Mouse (Mus musculus) granulocyte monocyte progenitor cell, adult 5-6 weeks (primary cell): ENCODE measurements around the gene Sarm1. TPM values are rescaled to one million over a fixed set of nuclear protein-coding genes. Genes with fewer than 3 reads are reported as not detected.

Source experiments
- ATAC-seq: replicated peaks from 2 replicates; pipeline ENCODE4 v1.8.0; 2016; ENCODE audit warnings: mild to moderate bottlenecking, moderate TSS enrichment, inconsistent platforms; ENCODE audit not compliant: poor library complexity, severe bottlenecking
- total RNA-seq, 2 experiments: library from RNA; stranded (forward) in 1 of 2; stranded (reverse) in 1 of 2; fragments of 200-712, 200-1000 nt in 1 of 2; fragments of >200 nt in 1 of 2; fragmentation: Nextera tagmentation in 1 of 2; gene quantifications; 2 replicates each; pipeline ENCODE4 v1.2.3; 2014 to 2017

The Sarm1 gene
- total RNA-seq, 2 experiments from 2014 or later = not detected

DNA sequence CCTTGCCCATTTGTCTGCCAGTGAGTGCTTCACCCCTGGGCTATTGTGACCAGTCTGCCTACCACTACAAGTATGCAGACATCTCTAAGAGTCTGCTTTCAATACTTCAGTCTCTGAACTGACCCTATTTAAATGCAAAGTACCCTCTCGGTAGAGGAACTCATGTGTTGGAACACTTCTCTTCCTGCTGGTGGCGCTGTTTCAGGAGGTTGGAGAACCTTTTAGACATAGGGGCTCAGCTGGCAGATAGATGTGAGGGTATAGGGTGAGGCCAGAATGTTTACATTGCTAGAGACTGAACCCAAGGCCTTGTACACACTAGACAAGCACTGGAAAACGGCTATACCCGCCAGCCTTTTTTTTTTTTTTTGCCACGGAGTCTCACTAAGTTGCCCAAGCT, 69.2 kb downstream of the Sarm1 start:
- no peak for ATAC-seq

- ATAC-seq = no peak
Measured at GRCm38 (mm10) chr11:78427655-78428054, 69.9 kb downstream of the Sarm1 start.

- ATAC-seq = no peak
Measured at GRCm38 (mm10) chr11:78425572-78425971, 72.0 kb downstream of the Sarm1 start.

DNA sequence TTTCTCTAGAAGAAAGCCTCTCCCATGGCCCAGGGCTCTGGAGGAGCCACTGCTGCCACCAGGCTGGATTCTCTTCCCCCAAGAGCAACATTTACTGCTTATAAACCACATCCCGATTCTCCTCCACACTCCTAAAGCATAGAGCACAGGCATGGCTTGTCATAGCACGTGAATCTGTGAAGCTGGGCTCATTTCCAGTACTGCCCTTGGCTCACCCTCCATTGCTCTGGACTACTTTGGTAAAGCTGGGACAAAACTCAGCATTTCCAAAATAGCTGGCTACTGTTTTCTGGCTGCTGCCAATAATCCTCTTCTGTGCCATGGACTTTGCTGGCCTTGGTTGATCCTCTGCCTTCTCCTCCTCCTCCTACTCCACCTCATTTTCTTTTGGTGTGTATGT, 73.2 kb downstream of the Sarm1 start:
- ATAC-seq = no peak

Other genes starting within 250 kb of the Sarm1 start
- gene 2610507B11Rik, start 236.0 kb downstream of the Sarm1 start, total RNA-seq (2014; fragmentation: Nextera tagmentation) = 67.9 and 73.6 TPM in 2 replicates
- 70.6 and 76.0 TPM in 2 replicates for gene 2610507B11Rik, start 236.0 kb downstream of the Sarm1 start, total RNA-seq (2017)
- 2.3 TPM in 1 of 2 replicates, not detected in the other for gene BC030499, start 206.9 kb downstream of the Sarm1 start, total RNA-seq (2014; fragmentation: Nextera tagmentation)
- not detected in 2 replicates for gene BC030499, start 206.9 kb downstream of the Sarm1 start, total RNA-seq (2017)
- gene Spag5, start 196.2 kb downstream of the Sarm1 start, total RNA-seq (2014; fragmentation: Nextera tagmentation) = 11.9 and 25.4 TPM in 2 replicates
- 50.8 and 57.7 TPM in 2 replicates for gene Spag5, start 196.2 kb downstream of the Sarm1 start, total RNA-seq (2017)
- gene Aldoc, start 174.8 kb downstream of the Sarm1 start, total RNA-seq (2014; fragmentation: Nextera tagmentation) = 0.69 and 2.8 TPM in 2 replicates
- 0.15 TPM in 1 of 2 replicates, not detected in the other for gene Aldoc, start 174.8 kb downstream of the Sarm1 start, total RNA-seq (2017)
- gene Pigs, start 169.3 kb downstream of the Sarm1 start, total RNA-seq (2014; fragmentation: Nextera tagmentation) = 47.6 and 51.6 TPM in 2 replicates
- gene Pigs, start 169.3 kb downstream of the Sarm1 start, total RNA-seq (2017) = 13.7 and 14.9 TPM in 2 replicates
- gene Unc119, start 154.3 kb downstream of the Sarm1 start, total RNA-seq (2014; fragmentation: Nextera tagmentation) = 24.0 and 41.0 TPM in 2 replicates
- 11.9 and 18.5 TPM in 2 replicates for gene Unc119, start 154.3 kb downstream of the Sarm1 start, total RNA-seq (2017)
- not detected in 2 replicates for gene Foxn1, start 111.2 kb downstream of the Sarm1 start, total RNA-seq (2014; fragmentation: Nextera tagmentation)
- gene Foxn1, start 111.2 kb downstream of the Sarm1 start, total RNA-seq (2017) = not detected in 2 replicates
- gene Slc13a2, start 75.5 kb downstream of the Sarm1 start, total RNA-seq (2014; fragmentation: Nextera tagmentation) = not detected in 2 replicates
- gene Slc13a2, start 75.5 kb downstream of the Sarm1 start, total RNA-seq (2017) = not detected in 2 replicates
- 4.2 TPM in 1 of 2 replicates, not detected in the other for gene Slc46a1, start 32.1 kb downstream of the Sarm1 start, total RNA-seq (2014; fragmentation: Nextera tagmentation)
- 1.9 and 2.7 TPM in 2 replicates for gene Slc46a1, start 32.1 kb downstream of the Sarm1 start, total RNA-seq (2017)
- gene Vtn, start 1.3 kb upstream of the Sarm1 start, total RNA-seq (2014; fragmentation: Nextera tagmentation) = not detected in 2 replicates
- gene Vtn, start 1.3 kb upstream of the Sarm1 start, total RNA-seq (2017) = not detected in 2 replicates
- gene Sebox, start 5.7 kb upstream of the Sarm1 start, total RNA-seq (2014; fragmentation: Nextera tagmentation) = not detected in 2 replicates
- not detected in 2 replicates for gene Sebox, start 5.7 kb upstream of the Sarm1 start, total RNA-seq (2017)
- gene Tmem199, start 14.4 kb upstream of the Sarm1 start, total RNA-seq (2014; fragmentation: Nextera tagmentation) = 21.9 and 36.8 TPM in 2 replicates
- gene Tmem199, start 14.4 kb upstream of the Sarm1 start, total RNA-seq (2017) = 25.5 and 29.9 TPM in 2 replicates
- gene Poldip2, start 14.4 kb upstream of the Sarm1 start, total RNA-seq (2014; fragmentation: Nextera tagmentation) = 61.3 and 68.8 TPM in 2 replicates
- gene Poldip2, start 14.4 kb upstream of the Sarm1 start, total RNA-seq (2017) = 64.5 and 85.8 TPM in 2 replicates
- gene Tnfaip1, start 38.6 kb upstream of the Sarm1 start, total RNA-seq (2014; fragmentation: Nextera tagmentation) = 13.2 and 15.1 TPM in 2 replicates
- 3.3 and 5.6 TPM in 2 replicates for gene Tnfaip1, start 38.6 kb upstream of the Sarm1 start, total RNA-seq (2017)
- gene Ift20, start 38.6 kb upstream of the Sarm1 start, total RNA-seq (2014; fragmentation: Nextera tagmentation) = 81.0 and 106 TPM in 2 replicates
- 138 and 194 TPM in 2 replicates for gene Ift20, start 38.6 kb upstream of the Sarm1 start, total RNA-seq (2017)
- 89.3 and 102 TPM in 2 replicates for gene Tmem97, start 53.0 kb upstream of the Sarm1 start, total RNA-seq (2014; fragmentation: Nextera tagmentation)
- 71.9 and 93.9 TPM in 2 replicates for gene Tmem97, start 53.0 kb upstream of the Sarm1 start, total RNA-seq (2017)
- gene Nlk, start 199.6 kb upstream of the Sarm1 start, total RNA-seq (2014; fragmentation: Nextera tagmentation) = 13.2 and 21.7 TPM in 2 replicates
- gene Nlk, start 199.6 kb upstream of the Sarm1 start, total RNA-seq (2017) = 16.4 and 26.1 TPM in 2 replicates